Mouse (Mus musculus) mouse trophoblast stem cell (cell line): Measurements from ENCODE around the gene Cep97.
"Not testable (repeated sequence)": the region's sequence is repeated elsewhere in the genome, so short reads cannot be mapped to it uniquely, and the experiment has no call there.

Source experiments
- in situ Hi-C, 2 experiments: fragments of 300-500 bp; cut with MseI, MboI; formaldehyde crosslinking; loops; 2 replicates in 1 of 2; 3 replicates in 1 of 2; pipeline ENCODE4 v1.15.1; 2025

Gene Cep97

GRCm38 (mm10) chr16:55934453-55935037, at the start of gene Cep97:
Gene Cep97, minus strand, starts transcription at chr16:55934855.
- in situ Hi-C loops: no loop called here

- in situ Hi-C loops: no loop called here
Measured at GRCm38 (mm10) chr16:55974903-55975285, 40.2 kb upstream of the Cep97 start.

- in situ Hi-C loops: no loop called here
Measured at GRCm38 (mm10) chr16:55974256-55974902, 39.7 kb upstream of the Cep97 start.

DNA sequence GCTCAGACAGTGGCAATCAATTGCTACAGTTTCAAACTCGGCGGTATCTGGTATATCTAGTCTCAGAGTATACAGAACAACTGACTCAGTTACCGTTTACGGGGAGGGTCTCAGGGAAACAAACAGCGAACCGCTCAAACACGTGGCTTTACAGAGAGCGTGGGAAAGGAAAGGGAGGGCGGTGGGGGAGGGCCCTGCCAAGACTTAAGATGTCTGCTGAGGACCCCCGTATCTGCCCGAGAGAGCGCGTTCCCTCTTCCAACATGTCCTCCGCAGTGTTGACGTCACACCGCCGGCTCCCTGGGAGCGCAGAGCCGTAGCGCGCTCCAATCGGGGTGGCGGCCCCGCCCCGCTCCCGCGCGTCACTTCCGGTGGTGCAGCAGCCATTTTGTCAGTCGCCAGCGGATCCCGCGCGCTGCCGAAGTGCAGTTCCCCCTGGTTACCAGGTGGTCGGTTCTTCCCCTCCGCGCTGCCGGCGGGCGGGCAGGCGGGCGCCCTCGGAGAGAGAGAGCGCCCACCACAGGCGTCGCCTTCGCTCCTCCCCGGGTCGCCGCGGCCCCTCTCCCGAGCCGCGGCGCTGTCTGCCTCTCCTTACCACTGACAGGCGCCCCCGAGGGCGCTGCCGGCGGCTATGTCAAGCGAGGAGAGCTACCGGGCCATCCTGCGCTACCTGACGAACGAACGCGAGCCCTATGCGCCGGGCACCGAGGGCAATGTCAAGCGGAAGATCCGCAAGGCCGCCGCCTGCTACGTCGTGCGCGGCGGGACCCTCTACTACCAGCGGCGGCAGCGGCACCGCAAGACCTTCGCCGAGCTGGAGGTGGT, 39.0 kb upstream of the Cep97 start, which contains the start of gene Zbtb11:
TSS of gene Zbtb11 (plus strand) at position 453 of the 825 bp plus-strand sequence.
- in situ Hi-C loops: no loop called here

GRCm38 (mm10) chr16:55972626-55973201, 38.1 kb upstream of the Cep97 start:
- in situ Hi-C loops: no loop called here

- in situ Hi-C loops: no loop called here
Measured at GRCm38 (mm10) chr16:55971735-55972615, 37.3 kb upstream of the Cep97 start.

DNA sequence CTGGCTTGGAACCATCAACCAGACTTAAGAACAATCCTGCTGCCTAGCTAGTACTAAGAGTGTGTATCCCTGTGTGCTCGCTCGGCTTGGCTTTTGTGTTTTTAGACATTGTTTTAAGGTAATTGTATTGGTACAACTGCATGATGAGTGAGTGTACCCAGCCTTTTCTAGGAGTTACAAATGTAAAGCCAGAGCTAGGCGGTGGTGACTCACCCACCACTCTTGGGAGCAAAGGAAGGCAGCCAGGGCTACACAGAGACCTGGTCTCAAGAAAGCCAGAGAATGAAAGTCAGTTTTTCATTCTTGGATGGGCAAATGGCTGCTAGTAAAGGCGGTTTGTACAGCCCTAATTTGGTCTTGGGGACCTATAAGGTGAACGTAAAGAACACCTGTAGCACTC, 35.8 kb upstream of the Cep97 start:
- in situ Hi-C loops: no loop called here

- in situ Hi-C loops: no loop called here
Measured at GRCm38 (mm10) chr16:55969147-55969546, 34.5 kb upstream of the Cep97 start.

DNA sequence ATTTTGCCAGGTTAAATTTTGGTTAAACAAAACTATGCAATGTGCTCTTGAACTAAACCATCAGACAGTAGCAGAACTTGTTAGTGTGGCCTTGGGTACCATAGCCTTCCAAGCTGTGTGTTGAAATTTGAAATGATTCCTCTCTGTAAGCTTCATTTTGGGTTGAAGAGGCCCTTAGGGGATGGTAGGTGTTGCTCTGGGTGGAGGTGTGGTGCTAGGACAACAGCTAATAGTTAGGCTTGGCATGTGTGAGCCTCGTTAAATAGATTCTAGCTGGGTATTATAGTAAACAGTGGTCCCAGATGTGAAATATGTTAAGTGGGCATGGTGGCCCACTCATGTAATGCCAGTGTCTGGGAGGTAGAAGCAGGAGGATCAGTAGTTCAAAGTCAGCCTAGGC, 32.6 kb upstream of the Cep97 start:
- in situ Hi-C loops: no loop called here

DNA sequence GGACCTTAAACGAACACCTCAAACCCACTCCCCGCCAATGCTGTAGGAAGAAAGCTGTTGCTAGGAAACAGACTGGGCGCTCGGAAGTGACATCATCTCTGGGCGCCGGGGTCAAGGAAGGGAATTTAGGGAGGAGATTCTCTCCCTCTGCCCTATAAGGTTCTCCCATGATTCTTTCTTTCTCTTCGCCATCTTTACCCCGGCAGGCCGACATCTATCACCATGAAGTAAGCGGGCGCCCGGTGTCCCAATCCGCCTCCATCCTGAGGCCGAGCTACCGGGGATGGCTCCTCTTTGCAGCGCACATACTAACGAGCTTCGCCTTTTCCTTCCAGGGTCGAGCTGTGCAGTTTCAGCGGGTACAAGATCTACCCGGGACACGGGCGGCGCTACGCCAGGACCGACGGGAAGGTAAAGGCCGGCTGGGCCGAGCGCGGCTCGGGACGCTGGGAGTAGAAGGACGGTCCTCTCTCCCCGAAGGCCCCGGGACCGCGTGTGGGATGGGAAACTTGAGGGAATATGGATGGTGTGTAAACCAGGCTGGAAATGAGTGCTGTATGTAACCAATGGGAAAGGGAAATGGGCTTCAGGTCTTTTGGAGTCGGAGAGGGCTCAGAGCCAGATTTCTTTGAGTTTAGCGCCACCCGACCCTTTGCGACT, 31.7 kb upstream of the Cep97 start, which contains the start of gene Rpl24:
TSS of gene Rpl24 (plus strand) at position 64 of the 660 bp plus-strand sequence.
- in situ Hi-C loops: no loop called here

DNA sequence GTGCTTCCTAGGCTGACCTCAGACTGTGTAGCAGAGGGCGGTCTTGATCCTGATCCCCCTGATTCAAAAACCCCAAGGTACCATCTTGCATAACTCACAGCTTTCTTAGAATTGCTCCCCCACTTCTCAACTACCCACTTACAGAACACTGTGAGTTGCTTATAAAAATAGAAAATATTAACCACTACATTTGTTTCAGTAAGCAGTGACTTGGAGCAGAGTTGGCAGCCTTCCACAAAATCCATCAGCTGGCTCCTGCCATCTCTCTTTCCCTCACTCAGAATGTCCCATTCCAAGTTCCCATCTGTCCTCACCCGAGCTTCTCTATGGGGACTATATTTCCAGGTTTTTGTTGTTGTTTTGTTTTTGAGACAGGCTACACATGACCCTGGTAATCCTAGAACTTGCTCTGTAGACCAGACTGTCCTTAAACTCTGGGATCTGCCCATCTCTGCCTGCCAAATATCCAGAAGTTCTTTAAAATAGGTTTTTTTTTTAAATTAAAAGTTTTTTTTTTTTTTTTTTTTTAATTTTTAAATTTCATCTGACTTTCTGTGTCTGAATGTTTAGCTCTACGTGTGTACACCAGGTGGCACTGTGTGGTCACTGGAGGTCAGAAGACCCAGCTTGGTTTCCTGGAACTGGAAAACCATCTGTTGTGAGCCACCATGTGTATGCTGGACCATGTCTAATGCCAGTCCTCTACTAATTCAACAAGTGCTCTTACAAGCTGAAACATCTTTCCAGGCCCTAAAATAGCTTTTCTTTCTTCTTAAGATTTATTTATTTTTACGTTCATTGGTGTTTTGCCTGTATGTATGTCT, 29.7 kb upstream of the Cep97 start:
- in situ Hi-C loops: no loop called here

- in situ Hi-C loops: not testable (repeated sequence)
Measured at GRCm38 (mm10) chr16:55963068-55963467, 28.4 kb upstream of the Cep97 start.

- in situ Hi-C loops: not testable (repeated sequence)
Measured at GRCm38 (mm10) chr16:55954196-55954595, 19.5 kb upstream of the Cep97 start.

GRCm38 (mm10) chr16:55952771-55953170, 18.1 kb upstream of the Cep97 start:
- in situ Hi-C loops: no loop called here

GRCm38 (mm10) chr16:55951679-55952327, 17.1 kb upstream of the Cep97 start:
- in situ Hi-C loops: no loop called here

DNA sequence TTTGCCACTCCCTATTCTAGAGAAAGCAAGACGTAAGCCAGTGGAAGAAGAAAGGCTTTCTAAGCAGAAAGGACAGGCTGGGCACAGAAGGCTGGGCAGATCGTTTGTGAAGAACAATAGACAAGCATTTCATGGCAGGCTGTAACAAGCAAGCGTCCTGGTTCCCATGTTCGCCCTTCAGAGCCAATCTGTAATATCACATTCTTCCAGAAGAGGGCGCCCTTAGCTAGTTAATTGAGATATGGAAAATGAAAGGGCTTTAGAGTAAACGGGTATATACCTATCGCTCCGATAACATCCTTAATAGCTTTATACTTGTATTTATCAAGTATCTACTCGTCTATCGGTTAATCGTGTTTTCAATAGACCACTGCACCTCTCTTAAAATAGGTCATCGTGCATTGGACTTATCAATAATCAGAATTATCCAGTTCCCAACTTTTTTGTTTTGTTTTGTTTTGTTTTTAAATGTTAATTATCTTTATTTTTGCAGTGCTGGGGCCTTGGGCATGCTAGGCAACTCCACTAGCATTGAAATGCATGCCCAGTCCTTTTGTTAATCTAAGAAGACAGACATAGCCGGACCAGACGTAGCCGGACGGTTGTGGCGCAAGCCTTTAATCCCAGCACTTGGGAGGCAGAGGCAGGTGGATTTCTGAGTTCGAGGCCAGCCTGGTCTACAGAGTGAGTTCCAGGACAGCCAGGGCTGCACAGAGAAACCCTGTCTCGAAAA, 16.5 kb upstream of the Cep97 start:
- in situ Hi-C loops: no loop called here

DNA sequence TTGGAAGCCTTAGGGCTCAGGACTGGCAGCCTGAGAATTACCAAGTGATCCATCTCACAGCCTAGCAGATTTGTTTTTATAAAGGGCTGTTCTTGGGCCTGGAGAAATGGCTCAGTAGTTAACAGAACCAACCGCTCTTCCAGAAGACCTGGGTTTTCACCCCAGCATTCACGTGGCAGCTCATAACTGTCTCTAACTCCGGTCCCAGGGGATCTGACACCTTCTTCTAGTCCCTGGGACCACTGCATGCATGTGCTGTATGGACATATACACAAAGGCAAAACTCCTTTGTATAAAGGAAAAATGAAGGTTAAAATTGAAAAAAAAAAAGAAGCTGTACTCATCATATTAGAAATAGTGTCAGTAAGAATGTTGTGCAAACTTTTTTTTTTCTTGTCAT, 15.8 kb upstream of the Cep97 start:
- in situ Hi-C loops: no loop called here

- in situ Hi-C loops: loop anchor here in 1 of 2 experiments (10.0 kb wide), 1 partner anchor 116 kb away; no protein-coding TSS in a partner anchor
Measured at GRCm38 (mm10) chr16:55948963-55949362, 14.3 kb upstream of the Cep97 start.
